Mouse (Mus musculus) left cerebral cortex, postnatal 36 days (tissue): ENCODE measurements around the gene Slco2a1. TPM values are rescaled to one million over a fixed set of nuclear protein-coding genes. Genes with fewer than 3 reads are reported as not detected.

Experiments
- DNase-seq, 2 experiments: peaks; one replicate each; pipeline ENCODE4 v3.0.0; 2021 to 2022; ENCODE audit warnings: low spot score in 2 of 2, mixed read lengths in 1 of 2
- intact Hi-C: fragments of 180-260 bp; cut with DNase I; formaldehyde crosslinking; loops from one replicate; pipeline ENCODE4 v1.15.1; 2025
- total RNA-seq, 2 experiments: library from RNA; stranded (reverse); gene quantifications; 2 replicates each; pipeline ENCODE4 v1.2.3; 2021

The Slco2a1 gene
- total RNA-seq, 2 experiments from 2014 or later = 0.63 to 0.76 TPM

DNA sequence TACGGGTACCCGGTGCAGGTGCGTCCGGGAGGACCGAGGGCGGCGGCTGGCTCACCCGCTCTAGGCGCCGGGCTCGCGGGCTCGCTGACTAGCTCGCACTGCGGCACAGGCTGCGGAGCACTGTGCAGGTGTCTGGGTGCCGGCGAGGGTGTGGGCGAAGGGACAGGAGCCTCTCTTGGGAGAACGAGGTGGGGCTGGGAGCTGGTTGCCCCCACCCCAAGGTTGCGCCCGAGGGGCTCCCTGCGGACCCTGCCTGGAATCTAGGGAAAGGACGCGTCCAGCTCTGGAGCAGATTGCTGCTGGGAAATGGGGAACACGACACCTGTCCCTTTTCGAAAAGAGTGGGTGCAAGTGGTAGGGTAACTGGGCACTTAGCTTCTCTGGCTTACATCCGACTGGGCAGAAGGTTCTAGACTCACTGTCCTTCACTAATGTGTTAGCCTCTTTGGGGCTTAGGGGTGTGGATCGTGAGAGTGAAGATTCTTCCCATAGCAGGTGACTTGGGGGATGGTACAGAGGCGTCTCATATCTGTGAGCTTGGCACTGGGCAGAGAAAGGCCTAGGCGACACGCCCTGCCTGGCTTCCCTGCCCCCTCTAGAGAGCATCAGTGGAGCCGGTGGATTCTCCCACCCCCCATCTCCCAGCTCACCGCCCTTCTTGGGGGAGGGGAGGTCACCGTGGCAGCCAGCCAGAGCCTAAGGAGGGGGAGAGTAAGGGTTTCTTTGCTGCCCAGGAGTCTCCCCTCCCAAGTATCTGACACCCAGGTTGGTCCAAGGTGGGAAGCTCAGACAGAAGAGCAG is 124.2 kb downstream of the Slco2a1 start:
- intact Hi-C loops = loop anchor here (2.0 kb wide), 2 partner anchors 22 to 34 kb away; no protein-coding TSS in a partner anchor
- DNase-seq = peak in 1 of 2 experiments; percentile 57

DNA sequence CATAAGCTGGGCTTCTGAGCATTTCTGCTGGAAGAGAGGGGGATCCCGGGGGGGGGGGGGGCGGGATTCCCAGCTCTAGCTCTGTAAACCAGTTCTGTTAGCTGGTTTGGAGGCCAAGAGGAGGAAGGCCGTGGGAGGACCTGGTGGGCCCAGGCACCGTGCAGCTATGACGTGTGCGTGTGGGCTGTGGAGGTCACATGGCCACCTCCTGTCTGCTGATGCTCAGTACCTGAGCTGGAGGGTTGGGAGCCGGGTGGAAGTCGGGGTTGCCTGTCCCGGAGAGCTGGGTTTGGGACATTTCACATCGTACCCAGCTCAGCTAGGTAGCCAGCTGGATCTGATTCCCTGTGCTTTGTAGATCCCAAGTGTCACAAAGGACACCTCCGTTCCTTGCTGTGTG is 124.8 kb downstream of the Slco2a1 start:
- DNase-seq = peak; percentile 66 to 78
- intact Hi-C loops = loop anchor here (2.0 kb wide), 2 partner anchors 21 to 33 kb away; no protein-coding TSS in a partner anchor

- intact Hi-C loops = no loop called here
- DNase-seq = no peak
Observed at GRCm38 (mm10) chr9:103114326-103114725, 125.8 kb downstream of the Slco2a1 start.

GRCm38 (mm10) chr9:103114901-103115300 is 126.4 kb downstream of the Slco2a1 start:
- no peak for DNase-seq

DNA sequence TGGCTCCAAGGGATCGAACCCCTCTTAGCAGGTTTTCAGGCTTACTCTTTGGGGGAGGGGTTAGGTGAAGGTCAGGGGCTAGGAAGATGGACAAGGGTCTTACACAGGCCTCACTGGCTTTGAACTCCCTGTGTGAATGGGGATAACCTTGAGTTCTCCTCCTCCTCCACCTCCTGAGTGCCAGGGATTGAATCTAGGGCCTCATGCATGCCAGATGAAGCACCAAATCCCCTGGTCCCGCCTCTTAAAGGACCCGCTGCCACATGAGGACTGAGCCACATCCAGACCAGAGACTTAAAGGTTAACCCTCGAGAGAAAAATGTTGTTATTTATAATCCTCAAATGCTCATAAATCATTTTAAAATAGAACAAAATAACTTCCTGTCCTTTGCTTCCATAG is 128.4 kb downstream of the Slco2a1 start:
- no peak for DNase-seq
- intact Hi-C loops = no loop called here

More at GRCm38 (mm10) chr9:103114901-103115300, 126.4 kb downstream of the Slco2a1 start:
- intact Hi-C loops = no loop called here

GRCm38 (mm10) chr9:103117495-103117894 is 129.0 kb downstream of the Slco2a1 start:
- DNase-seq = no peak
- intact Hi-C loops = no loop called here

DNA sequence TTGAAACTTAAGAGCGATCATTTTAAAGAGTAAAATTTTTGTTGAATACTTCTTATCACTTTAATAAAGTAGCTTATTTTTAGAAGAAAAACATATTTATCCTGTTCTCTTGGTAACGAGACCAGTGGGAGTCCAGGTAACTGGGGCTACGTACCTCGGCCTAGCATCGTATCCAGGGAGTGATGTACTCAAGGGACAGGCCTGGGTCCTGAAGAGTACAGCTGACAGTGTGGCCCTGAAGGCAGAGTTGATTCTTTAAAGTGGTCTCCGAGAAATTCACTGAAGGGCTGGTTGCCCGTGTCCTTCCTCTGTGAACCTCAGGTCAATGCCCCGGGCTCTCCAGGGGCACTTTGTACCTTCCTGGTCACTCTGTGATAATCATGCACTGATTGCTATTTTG is 129.4 kb downstream of the Slco2a1 start:
- DNase-seq = no peak
- intact Hi-C loops = no loop called here

DNA sequence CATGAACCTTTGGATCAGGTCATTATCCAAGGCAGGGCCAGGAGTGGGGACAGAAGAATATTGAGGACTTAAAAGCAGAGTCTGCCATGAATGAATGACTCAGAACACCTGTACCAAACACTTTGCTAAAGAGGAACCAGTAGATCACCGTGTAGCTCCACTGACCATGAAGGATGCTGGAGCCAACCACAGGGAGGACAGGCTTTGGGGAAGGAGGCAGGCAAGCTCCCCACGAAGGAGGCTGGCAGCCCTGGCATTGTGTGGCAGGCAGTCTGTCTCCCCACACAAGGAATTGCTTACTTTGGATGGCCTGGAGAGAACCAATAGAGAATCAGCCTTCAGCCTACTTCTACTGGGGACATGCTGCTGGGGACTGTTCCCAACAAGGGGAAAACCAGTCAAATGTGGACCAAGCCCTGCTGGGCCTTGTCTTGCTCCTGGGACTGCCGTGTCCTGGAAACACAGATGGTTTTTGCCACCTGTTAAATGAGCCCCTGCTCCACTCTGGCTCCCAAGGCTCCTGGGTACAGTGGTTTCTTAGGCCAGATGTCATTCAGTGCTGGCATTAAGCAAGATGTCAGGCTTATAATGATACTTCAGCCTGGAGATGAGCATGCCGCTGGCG is 130.3 kb downstream of the Slco2a1 start:
- DNase-seq = no peak
- intact Hi-C loops = no loop called here

GRCm38 (mm10) chr9:103119781-103120180 is 131.3 kb downstream of the Slco2a1 start:
- intact Hi-C loops = no loop called here
- no peak for DNase-seq

- DNase-seq = no peak
- intact Hi-C loops = no loop called here
Observed at GRCm38 (mm10) chr9:103120231-103120630, 131.7 kb downstream of the Slco2a1 start.

DNA sequence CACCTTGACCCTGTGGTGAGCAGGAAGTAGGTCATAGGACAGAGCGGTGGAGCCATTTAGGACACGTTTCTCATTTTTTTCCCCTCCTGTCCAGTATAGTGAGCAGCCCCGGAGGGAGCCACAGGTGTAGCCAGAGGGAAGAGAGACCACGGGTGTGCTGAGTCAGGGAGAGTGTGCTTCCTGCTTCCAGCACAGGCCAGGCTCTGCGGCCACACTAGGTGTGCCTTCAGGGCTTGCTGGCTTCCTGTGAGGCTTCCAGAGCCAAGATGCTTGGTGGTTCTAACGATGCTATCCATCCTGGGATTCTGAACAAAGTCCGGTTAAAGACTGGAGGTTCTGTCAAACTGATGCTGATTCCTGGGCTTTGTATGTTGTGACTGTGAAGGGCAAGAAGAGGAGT is 133.0 kb downstream of the Slco2a1 start:
- no peak for DNase-seq
- intact Hi-C loops = no loop called here

GRCm38 (mm10) chr9:103124746-103125145 is 136.2 kb downstream of the Slco2a1 start:
- DNase-seq = no peak
- intact Hi-C loops = no loop called here

- DNase-seq = no peak
- intact Hi-C loops = loop anchor here (2.0 kb wide), 1 partner anchor 21 kb away; no protein-coding TSS in a partner anchor
Observed at GRCm38 (mm10) chr9:103133493-103134124, 145.1 kb downstream of the Slco2a1 start.

DNA sequence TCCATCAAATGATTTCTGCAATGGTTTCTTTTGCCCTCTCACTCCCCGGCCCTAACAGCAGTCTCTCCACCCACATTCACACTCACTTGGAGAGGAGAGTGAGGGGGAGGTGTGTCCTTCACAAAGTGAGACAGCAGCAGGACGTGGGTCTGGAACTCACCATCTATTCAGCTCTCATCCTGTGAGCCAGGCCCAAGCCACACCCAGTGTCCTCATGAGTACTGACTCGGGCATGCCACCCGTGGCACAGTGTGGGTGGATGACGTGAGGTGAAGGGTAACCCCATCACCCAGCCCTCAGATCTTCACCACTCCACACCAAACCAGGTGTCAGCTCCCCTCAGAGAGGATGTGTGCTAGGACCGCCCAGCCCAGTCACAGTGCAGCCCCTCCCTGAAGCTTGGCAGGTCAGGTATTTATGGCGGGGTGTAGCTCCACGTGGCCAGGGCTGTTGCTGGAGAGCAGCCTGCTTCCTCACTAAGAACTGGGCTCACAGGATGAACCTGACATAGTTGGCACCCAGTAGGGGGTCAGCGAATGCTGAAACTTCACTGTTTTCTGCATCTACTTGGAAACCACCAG is 146.0 kb downstream of the Slco2a1 start:
- peak; percentile 61 to 75 for DNase-seq

GRCm38 (mm10) chr9:103139481-103139880 is 151.0 kb downstream of the Slco2a1 start:
- intact Hi-C loops = no loop called here
- DNase-seq = no peak

More for the DNA sequence above, 146.0 kb downstream of the Slco2a1 start:
- intact Hi-C loops = loop anchor here (2.0 kb wide), 1 partner anchor 22 kb away; no protein-coding TSS in a partner anchor

DNA sequence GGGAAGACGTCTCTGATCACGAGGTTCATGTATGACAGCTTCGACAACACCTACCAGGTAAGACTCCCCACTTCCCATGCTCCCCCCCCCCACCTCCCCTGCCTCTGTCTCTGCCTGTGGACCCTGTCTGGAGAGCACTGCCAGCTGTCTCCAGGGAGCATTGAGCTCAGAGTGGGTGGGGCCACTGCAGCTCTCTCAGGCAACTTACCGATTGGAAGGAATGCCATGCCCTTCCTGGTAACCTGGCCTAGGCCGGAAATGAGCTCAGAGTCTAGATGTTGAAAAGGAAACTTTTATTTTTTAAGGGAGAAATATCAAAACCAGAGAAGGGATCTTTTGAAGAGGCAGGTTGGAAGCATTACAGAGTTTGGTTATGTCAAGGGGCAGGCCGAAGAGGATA is 151.9 kb downstream of the Slco2a1 start:
- DNase-seq = no peak
- intact Hi-C loops = no loop called here

GRCm38 (mm10) chr9:103141266-103141665 is 152.8 kb downstream of the Slco2a1 start:
- DNase-seq = no peak
- intact Hi-C loops = no loop called here

DNA sequence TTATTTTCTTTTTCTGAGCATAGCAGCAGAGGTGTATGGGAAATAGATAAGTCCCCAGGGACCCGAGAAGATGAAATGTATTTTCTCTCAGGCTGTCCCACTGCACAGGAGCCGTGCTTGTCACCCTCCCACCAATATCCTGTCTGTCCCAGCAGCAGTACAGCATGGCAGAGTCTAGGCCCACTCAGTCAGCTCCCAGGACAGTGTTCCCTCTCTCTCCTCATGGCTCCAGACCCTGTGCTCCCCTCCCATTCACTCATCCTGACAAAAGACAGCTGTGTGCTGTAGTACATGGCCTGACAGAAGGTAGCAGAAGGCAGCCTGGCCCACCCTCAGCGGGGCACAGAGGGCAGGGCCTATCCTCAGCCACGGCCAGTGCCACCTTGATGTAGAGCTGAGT is 155.4 kb downstream of the Slco2a1 start:
- intact Hi-C loops = no loop called here
- DNase-seq = no peak

- DNase-seq = no peak
- intact Hi-C loops = no loop called here
Observed at GRCm38 (mm10) chr9:103145351-103145750, 156.8 kb downstream of the Slco2a1 start.
